Mouse (Mus musculus) macrophage (primary cell): ENCODE data around the gene Arhgap24. TPM values are rescaled to one million over a fixed set of nuclear protein-coding genes. Genes with fewer than 3 reads are reported as not detected.

Experiments
- H3K27ac ChIP-seq: fragments of 350-480 bp; formaldehyde crosslinking; 2 replicates; pipeline ENCODE4 v1.9.0; 2021
- H3K36me3 ChIP-seq: fragments of 350-480 bp; formaldehyde crosslinking; 2 replicates; pipeline ENCODE4 v1.9.0; 2021; ENCODE audit errors: inconsistent target
- H3K4me3 ChIP-seq: fragments of 350-480 bp; formaldehyde crosslinking; 2 replicates; pipeline ENCODE4 v1.9.0; 2021; ENCODE audit errors: inconsistent target
- H3K79me2 ChIP-seq: fragments of 350-480 bp; formaldehyde crosslinking; 2 replicates; pipeline ENCODE4 v1.9.0; 2021; ENCODE audit errors: inconsistent target
- WGBS: methylation state at CpG from one replicate; pipeline ENCODE4 v1.1.7; 2026; ENCODE audit warnings: inconsistent platforms; ENCODE audit not compliant: missing documents; 5-methylcytosine and 5-hydroxymethylcytosine counted together
- polyA plus RNA-seq: library from polyadenylated mRNA; stranded (reverse); fragments of 250-400 nt; gene quantifications from 3 replicates; pipeline ENCODE4 v1.2.4, GENCODE M21; 2018; ENCODE audit warnings: inconsistent platforms

The Arhgap24 gene
- polyA plus RNA-seq, 1 experiment from 2014 or later: 16.8 TPM

DNA sequence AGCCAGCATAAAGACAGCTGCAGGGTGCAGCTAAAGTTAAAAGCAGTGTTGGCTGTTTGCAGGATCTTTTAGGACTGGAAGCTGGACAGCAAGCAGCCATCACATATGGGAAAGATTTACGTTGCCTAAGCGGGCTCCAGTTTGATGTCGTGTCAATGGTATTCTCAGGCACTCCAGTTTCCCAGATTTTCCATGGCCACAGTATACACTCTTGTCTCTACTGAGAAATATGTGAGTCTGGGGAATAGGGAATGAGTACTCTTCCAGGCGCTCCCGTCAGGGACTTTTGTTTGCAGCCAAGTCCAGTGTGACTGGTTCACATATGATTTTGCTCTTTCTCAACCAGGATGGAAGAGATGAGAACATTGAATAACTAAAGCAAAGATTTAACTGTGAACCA, 254.9 kb downstream of the Arhgap24 start:
- H3K36me3 ChIP-seq: no peaks in the 10 kb centered on the region
- 91% methylated on average over 5 of the region's 5 CpGs for WGBS

DNA sequence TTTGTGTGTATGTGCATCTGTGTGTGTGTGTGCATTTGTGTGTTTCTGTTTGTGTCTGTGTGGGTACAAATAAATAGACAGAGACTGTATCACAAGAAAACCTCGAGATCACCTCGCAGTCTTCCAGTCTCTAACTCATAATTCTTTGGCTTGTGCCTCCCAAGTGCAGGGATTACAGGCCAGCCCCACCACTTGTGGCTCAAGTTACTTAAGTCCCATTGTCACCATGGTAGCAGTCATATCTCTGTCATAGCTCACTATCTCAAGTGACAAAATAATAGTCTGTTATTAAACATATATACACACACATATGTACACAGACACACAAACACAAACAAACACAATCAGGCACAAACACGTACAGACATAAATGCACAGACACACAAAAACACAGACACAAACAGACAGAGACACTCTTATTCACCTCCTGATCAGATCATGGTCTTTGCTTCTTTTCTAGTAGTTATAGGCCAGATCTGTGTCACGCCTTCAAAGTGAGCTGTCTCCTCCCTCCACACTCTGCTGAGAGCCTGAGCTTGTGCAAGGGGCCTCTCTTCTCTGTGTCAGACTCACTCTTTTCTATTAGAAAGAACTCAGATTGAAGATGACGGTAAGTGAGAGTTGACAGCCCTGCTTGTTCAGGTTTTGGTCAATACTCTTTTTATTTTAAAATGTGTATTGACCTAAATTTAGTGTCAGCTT, 261.5 kb downstream of the Arhgap24 start:
- Histone ChIP-seq H3K27ac (no peak overlapping the region), H3K36me3 (no peaks in the 10 kb centered on the region), H3K79me2 (no peaks in the 10 kb centered on the region), H3K4me3 (no peak overlapping the region)
- WGBS: 83% methylated on average over 5 of the region's 5 CpGs

More for the DNA sequence above, 254.9 kb downstream of the Arhgap24 start:
- Histone ChIP-seq H3K4me3 (no peak overlapping the region), H3K79me2 (no peaks in the 10 kb centered on the region), H3K27ac (no peak overlapping the region)

DNA sequence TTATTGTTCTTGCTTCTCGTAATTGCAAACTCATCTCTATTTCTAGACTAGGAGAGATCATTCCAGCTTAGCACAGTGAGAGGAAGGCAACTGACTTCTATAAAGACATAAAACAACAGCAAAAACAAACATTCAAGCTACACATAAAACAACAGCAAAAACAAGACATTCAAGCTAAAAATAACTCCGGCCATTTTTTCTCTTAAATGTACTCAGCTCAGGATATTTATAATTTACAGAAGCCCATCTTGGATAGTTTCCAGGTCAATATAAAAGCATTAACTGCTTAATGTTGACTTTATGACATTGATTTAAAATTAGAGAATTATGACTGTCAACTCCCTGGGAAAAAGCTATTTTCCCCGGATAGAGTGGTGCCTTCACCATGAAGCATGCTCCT, 262.2 kb downstream of the Arhgap24 start:
- Histone ChIP-seq H3K4me3 (no peak overlapping the region), H3K36me3 (no peaks in the 10 kb centered on the region), H3K79me2 (no peaks in the 10 kb centered on the region), H3K27ac (no peak overlapping the region)
- WGBS: 79% methylated on average over 3 of the region's 3 CpGs

DNA sequence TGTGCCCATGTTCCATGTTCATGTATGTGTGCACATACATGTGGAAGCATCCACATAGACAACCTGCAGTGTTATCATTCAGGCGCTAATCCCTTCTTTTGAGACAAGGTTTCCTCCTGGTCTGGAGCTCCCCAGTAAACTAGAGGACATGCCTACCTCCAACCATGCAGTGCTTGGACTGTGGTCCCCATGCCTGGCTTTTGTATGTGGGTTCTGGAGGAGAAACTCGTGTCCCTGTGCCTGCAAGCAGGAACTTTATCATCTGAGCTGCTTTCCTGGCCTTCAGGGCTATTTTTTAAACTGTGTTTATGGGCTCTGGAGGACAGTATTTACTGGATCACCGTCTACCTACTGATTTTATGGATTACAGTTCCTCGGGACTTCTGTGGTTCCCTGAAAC, 262.9 kb downstream of the Arhgap24 start:
- WGBS: 81% methylated on average over 4 of the region's 4 CpGs
- Histone ChIP-seq H3K79me2 (no peaks in the 10 kb centered on the region), H3K4me3 (no peak overlapping the region), H3K27ac (no peak overlapping the region), H3K36me3 (no peaks in the 10 kb centered on the region)

DNA sequence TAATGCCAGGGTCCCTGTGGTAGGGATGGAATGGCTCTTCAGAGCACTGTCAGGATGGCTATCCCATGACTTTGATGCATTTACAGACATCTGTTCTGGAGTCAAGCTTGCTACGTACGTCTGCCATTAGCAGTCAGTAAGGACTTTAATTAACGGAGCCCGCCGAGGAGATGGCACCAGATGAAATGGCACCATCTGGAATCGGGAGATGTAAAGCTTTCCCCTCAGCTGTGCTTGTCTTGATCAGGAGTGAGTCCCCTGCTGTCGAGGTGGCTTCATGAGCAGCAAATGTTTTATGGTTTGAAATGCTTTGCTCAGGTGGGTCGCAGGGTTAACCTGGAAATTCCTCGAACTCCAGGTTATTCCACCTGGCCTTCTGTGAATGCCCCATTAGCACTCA, 267.0 kb downstream of the Arhgap24 start:
- 94% methylated on average over 9 of the region's 9 CpGs for WGBS
- H3K27ac ChIP-seq: no peak overlapping the region
- H3K4me3 ChIP-seq: no peak overlapping the region
- no peaks in the 10 kb centered on the region for H3K79me2 ChIP-seq
- H3K36me3 ChIP-seq: no peaks in the 10 kb centered on the region

DNA sequence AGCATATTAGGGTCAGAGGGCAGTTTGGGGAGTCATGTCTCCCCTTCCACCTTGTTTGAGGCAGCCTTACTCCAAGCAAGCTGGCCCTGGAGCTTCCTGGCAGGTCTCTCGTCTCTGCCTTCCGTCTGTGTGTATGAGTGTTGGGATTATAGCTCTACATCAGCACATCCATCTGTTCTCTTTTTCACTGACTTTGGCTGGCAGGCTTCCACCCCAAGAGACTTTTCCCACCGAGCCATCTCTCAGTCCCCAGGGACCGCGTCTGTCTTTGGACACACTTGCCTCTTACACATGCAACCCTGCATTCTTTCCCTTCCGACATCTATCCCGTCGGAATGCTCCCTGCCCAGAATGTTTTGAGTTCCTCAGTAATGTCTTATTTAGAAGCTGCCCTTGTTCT, 267.8 kb downstream of the Arhgap24 start:
- H3K79me2 ChIP-seq: no peaks in the 10 kb centered on the region
- no peaks in the 10 kb centered on the region for H3K36me3 ChIP-seq
- no peak overlapping the region for H3K27ac ChIP-seq
- WGBS: 85% methylated on average over 8 of the region's 8 CpGs
- H3K4me3 ChIP-seq: no peak overlapping the region

DNA sequence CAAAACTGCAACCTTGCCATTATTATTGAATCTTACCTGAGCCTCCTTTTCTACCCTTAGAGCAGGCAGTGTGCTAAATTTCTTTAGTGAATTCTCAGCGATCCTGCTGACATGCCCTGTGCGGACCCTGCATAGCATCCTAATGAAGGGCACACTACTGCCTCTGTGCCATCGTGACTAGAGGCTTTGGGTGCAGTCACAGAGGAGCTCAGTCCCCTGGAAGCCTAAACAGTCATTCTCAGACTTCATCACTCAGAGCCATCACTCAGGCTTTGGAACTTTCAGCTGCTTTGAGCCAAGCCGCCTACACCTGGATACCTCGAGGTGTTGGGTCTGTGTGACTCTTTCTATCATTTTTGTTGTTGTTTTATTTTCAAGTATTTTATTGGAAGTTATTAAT, 269.5 kb downstream of the Arhgap24 start:
- WGBS: 74% methylated on average over 5 of the region's 5 CpGs
- Histone ChIP-seq H3K4me3 (no peak overlapping the region), H3K27ac (no peak overlapping the region), H3K36me3 (no peaks in the 10 kb centered on the region), H3K79me2 (no peaks in the 10 kb centered on the region)

DNA sequence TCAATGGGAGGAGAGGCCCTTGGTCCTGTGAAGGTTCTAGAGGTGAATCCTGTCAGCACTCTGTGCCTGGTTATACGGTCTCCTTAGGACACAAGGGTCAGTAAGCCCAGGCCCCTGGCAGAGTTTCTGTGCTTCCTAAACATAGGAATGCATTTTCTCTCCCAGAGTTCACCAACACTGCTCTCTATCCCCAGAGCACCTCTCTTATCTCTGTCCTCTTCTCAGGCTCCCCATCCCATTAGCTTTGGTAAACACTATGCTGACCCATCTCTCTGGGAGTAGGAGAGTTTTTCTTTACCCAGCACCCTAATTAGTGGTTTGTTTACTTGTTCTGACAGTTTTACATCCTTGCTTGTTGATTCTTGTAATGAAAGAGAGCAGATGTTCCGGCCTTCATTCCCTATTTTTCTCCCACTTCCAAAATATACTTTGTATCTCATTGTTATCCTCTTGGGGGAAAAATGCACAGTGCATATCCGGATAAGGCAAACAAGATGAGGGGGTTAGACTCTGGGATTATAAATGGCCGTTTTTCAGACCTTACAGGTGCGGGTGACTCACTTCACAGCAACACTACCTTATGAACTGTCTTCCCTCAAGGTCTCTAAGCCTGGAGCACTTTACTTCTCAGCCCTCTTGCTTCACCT, 270.6 kb downstream of the Arhgap24 start:
- no peak overlapping the region for H3K4me3 ChIP-seq
- H3K36me3 ChIP-seq: no peaks in the 10 kb centered on the region
- WGBS: 81% methylated on average over 4 of the region's 5 CpGs
- no peak overlapping the region for H3K27ac ChIP-seq
- H3K79me2 ChIP-seq: no peaks in the 10 kb centered on the region

DNA sequence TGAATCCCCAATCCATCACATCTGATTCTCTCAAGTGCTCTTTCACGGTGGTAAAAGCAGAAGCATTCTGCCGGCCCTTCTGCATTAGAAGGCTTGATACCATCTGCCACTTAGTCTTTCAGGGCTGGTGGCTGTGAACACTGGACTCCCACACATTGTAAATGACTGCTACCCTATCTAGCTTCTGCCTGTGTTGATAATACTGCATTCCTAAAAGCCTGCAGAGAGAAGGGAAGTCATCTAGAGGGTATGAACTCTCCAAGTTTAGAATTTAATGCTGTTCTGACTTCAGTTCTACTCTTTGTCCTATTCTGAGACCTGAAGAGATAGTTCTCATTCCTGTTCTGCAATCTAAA, 271.1 kb downstream of the Arhgap24 start:
- 32% methylated on average over 2 of the region's 2 CpGs for WGBS
- Histone ChIP-seq H3K4me3 (no peak overlapping the region), H3K27ac (no peak overlapping the region), H3K79me2 (no peaks in the 10 kb centered on the region), H3K36me3 (no peaks in the 10 kb centered on the region)

DNA sequence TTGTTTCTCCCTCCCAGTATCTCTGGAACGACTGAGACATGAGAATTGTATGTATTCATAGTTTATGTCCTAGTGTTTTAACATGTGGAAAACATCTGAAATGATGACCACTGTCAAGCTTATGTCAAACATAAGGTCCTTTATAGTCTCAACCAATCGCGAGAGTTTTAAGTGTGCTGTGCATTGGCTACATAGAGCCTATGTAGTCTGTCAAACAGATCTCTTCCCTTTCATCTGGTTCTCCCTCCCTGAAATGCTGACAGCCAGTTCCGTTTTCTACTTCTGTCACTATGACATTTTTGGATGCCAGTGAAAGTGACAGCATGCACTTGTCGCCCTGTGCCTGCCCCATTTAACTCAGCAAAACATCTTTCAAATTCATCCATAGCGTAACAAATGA, 275.8 kb downstream of the Arhgap24 start:
- WGBS: 84% methylated on average over 6 of the region's 6 CpGs

DNA sequence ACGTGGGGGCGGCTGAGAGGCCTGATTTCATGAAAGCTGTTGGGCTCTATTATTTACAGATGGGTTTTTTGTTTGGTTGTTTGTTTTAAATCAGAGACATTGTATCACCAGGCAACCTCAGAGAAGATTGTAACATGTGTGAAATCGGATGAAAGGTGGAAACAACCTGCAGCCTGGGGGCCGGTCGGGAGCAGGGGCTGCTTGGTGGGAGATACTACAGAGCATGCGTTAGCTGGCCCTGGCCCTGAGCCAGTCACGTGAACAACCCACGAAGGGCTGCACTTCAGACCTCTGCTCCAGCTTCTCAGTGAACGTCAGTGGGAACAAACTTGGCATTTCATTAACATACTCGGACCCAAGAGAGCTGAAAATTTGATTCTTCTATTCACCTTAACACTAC, 284.5 kb downstream of the Arhgap24 start:
- H3K4me3 ChIP-seq: no peak overlapping the region
- no peak overlapping the region for H3K27ac ChIP-seq
- 98% methylated on average over 9 of the region's 10 CpGs for WGBS
- H3K79me2 ChIP-seq: no peaks in the 10 kb centered on the region
- H3K36me3 ChIP-seq: no peaks in the 10 kb centered on the region

More for the DNA sequence above, 275.8 kb downstream of the Arhgap24 start:
- Histone ChIP-seq H3K27ac (no peak overlapping the region), H3K36me3 (no peaks in the 10 kb centered on the region), H3K79me2 (no peaks in the 10 kb centered on the region), H3K4me3 (no peak overlapping the region)

DNA sequence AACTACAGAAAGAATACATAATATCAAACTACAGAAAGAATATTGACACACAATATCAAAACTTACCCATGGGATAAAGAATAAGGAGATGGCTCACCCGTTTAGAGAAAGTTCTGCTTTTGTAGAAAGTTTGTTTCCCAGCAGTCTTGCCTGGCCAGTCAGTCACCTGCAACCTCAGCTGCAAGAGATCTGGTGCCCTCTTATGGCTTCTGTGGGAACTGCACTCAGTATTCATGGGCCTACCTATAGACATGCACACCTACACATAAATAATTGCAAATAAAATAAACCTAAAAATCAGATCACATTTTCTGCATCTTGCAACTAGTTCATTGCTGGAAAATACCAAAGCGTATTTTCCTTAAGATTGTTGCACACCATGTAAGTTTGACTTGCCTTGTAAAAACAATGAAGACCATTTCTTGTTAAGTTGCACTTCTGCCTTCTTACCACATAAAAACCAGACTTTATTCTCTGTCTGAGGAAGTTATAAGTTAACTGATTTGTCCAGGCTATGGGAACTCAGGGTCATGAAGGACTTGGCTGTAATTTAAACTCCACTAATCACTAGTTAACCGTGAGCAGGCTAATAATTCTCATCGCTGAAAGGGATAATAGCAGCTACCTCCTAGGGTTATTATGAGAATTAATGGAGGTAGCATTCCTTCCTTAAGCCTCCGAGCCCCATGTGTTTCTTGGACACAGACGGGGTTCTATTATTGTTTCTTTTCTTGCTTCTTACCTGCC, 285.3 kb downstream of the Arhgap24 start:
- no peak overlapping the region for H3K27ac ChIP-seq
- H3K4me3 ChIP-seq: no peak overlapping the region
- no peaks in the 10 kb centered on the region for H3K36me3 ChIP-seq
- WGBS: 82% methylated on average over 6 of the region's 6 CpGs
- no peaks in the 10 kb centered on the region for H3K79me2 ChIP-seq

DNA sequence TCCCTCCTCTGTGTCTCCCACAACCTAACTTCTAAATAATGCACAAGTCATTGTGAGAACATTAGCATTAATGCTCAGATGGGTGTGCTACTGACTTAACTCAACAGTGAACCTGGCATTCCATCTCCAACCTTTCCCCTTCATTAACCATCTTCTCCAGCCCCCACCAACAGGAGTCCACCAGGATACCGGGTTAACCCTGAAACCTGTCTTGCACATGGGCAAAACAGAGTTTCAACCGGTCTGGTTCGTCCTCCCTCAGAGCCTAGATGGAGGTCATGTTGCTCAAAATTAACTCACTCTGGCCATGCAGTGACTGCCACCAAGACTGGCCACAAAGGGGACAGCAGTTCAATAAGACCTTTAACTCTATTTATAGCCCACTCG, 285.9 kb downstream of the Arhgap24 start:
- no peak overlapping the region for H3K4me3 ChIP-seq
- H3K36me3 ChIP-seq: no peaks in the 10 kb centered on the region
- no peaks in the 10 kb centered on the region for H3K79me2 ChIP-seq
- WGBS: 100% methylated on average over 4 of the region's 4 CpGs
- no peak overlapping the region for H3K27ac ChIP-seq

DNA sequence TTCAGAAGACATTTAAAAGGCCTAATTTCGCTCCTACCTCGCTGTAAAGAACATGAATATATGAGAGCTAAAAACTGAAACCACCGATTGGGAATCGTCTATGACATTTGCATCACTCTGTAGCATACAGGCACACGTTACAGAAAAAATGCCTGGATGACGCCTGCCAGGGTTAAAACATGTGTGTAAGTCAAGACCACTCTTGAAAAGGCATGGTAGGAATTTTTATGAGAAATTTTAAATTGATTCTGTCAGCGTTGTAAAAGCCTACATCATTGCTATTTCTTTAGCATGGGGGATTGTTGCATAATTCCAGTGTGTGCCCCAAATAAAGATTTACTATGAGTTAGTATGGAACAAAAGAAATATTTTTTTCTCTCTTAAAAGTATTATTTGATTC, 286.6 kb downstream of the Arhgap24 start:
- H3K27ac ChIP-seq: no peak overlapping the region
- WGBS: 86% methylated on average over 7 of the region's 7 CpGs
- H3K36me3 ChIP-seq: no peaks in the 10 kb centered on the region
- H3K79me2 ChIP-seq: no peaks in the 10 kb centered on the region
- H3K4me3 ChIP-seq: no peak overlapping the region

DNA sequence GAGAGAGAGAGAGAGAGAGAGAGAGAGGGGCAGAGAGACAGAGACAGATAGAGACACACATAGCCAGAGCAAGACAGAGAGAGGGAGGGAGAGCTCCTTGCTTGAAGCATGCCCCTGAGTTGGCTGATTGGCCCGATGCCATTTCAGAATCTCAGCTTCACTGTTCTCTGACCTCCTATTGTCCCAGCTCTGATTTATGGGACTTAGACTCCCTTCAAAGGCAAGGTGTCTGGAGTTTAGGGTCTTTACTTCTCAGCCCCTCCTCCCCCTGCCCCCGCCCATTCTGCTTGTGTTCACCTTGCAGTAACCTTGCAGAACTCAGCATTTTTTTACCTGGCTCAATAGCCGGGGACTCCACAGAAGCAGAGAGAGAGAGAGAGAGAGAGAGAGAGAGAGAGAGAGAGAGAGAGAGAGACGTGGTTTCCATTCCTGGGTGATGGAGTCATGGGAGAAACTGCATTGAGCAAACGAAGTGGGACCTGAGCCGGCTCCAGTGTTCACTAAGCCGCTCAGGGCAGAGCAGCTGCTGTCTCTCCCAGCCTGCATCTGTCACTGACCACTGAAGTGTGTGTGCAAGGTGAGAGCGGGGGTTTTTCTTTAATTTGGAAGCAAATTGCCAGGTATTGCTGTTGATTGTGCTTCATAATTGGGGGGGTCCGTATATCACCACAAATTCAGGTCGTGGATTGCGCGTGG, 287.3 kb downstream of the Arhgap24 start:
- Histone ChIP-seq H3K36me3 (no peaks in the 10 kb centered on the region), H3K4me3 (no peak overlapping the region), H3K79me2 (no peaks in the 10 kb centered on the region), H3K27ac (no peak overlapping the region)
- WGBS: 83% methylated on average over 12 of the region's 12 CpGs
